Mouse (Mus musculus): Measurements from ENCODE around the gene Galm.

Galm gene

DNA sequence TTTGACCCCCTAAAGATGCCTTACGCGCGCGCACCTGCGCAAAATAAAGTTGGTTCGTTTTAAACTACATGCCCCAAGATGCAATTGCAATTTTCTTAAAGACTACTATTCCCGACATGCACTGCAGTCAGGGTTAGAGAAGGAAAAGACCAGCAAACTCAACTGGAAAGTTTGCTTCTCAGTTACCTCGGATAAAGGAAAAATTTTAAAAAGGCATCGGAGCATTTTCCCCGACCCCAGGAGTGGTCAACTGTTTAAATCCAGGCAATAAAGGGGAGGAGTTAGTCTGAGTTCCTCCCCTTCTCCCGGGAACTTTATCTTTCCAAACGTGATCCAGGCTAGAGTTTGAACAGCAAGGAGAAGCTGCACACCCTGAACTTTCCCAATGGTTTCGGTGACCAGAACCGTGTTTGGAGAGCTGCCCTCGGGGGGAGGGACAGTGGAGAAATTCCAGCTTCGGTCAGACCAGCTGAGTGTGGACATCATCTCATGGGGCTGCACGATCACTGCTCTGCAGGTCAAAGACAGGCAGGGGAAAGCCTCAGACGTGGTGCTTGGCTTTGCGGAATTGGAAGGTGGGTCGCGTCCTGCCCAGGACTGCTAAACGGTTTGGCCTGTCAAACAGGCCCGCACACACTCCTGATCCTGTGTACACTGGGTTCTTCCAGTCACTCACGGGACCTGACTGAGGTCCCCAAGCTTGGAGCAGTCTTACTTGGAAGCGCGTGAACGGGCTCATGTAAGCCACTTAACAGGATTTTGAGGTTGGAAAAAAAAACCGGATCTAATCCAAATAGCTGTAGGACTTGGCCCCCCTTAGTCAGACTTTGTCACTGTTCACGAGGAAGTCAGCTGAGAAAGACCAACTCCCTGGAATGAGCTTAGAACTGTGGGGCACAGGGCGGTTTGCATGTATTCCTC lies at the start of gene Galm:
Galm (plus strand) TSS at position 141 of the 921 bp plus-strand sequence.
- peak in 1 of 2 experiments; percentile 23 for DNase-seq (ENCODE audit: low spot score in 2 of 2)

DNA sequence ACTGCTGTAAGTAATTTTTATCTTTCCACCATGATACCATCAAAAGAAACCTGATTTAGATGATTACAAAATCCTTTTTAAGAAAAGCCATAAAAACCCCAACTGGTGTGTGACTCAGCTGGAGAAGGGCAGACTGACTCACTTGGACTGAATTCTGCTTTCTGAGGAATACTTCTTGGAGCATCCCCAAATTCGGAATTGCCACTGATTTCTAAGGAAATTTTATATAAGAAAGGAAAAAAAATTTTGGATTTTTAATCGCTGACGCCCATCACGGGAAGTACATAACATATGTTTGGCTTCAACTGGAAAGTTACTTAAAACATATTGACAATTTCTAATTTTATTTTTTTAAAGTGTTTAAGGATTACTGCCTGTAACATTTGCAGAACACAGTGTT lies 48.5 kb upstream of the Galm start:
- DNase-seq (ENCODE audit: low spot score in 2 of 2): no peak

DNA sequence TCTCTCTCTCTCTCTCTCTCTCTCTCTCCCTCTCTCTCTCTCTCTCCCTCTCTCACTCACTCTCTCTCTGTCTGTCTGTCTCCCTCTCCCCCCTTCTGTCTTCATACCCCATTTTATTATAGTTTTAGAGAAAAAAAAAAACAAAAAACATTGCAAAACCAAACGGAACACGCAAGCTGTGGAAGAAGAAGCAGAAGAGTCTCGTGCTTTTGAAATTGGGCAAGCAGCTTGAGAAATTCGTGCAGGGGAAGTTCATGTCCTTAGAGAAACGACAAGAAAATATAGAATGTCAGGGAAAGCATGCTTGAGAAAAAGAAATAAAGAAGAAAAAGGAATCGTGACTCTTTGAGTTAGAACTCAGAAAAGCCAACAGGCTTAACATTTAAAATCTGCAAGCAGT lies 44.0 kb upstream of the Galm start:
- DNase-seq (ENCODE audit: low spot score in 2 of 2): no peak

DNA sequence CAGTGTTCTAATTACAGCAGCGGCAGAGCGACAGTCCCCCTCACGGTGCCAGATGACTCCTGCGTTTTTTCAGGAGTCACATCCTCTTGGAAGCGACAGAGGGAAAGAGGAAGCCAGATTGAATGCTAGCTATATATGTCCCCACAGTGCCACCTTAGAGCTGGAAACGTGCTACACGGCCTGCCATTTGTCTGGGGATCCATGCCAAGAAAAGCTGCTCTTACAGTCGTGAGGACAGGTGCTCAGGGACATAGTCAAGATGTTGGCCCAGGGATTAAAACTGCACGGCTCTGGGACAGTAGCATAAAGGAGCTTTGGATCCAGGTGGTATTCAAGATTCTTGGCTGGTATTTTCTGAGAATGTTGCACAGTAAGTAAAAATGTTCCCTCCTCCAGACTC lies 42.8 kb upstream of the Galm start:
- DNase-seq (ENCODE audit: low spot score in 2 of 2): peak; percentile 25 to 41

DNA sequence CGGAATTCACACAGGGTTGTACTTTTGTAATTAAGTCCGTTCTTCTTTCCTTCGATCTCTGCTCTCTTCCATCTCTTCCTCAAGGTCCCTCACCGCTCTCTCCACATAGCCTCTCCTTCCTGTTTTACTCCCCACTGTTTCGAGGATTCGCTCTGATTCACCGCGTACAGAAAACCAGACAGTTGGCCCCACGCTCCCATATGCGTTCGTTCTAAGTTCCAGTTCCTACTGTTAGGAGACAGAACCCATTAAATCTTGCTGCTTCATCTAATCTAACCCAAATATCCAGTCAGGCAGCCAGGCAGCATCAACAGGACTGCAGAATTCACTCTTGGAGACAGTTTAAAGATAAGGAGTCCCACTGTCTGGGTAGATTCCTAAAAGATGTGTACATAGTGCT lies 40.7 kb upstream of the Galm start:
- DNase-seq (ENCODE audit: low spot score in 2 of 2): no peak

DNA sequence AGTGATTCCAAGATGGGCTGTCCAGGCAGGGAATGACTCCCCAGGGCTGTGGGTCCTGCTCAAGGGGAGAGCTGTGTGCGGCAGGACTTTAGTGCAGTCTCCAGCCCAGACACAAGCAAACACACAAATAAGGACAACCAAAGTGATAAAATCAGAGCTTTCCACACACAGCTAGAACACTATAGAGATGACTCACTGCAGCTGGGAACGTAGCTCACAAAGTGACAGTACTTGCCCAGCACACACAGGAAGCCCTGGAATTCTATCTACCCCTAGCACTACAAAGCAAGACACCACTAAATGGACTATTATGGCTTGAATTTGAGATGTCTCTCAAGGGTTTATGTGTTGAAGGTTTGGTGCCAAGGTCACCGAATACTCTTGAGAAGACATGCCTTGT lies 39.1 kb upstream of the Galm start:
- no peak for DNase-seq (ENCODE audit: low spot score in 2 of 2)

DNA sequence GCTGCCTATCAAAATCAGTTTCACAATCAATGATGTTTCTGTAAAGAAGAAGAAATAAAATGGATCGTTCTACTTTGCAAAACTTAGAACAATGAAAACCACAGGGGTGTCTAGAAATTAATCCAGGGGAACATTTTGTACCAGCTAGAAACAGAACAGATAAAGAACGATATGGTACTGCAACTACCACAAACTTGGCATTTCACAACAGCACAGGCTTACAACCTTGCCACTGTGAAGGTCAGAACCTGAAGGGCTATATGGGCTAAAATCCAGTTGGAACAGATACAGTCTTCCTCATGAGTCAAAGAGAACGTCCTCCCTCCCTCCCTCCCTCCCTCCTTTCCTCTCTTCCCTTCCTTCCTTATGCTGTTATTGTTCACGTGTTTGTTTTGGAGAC lies 36.7 kb upstream of the Galm start:
- no peak for DNase-seq (ENCODE audit: low spot score in 2 of 2)

DNA sequence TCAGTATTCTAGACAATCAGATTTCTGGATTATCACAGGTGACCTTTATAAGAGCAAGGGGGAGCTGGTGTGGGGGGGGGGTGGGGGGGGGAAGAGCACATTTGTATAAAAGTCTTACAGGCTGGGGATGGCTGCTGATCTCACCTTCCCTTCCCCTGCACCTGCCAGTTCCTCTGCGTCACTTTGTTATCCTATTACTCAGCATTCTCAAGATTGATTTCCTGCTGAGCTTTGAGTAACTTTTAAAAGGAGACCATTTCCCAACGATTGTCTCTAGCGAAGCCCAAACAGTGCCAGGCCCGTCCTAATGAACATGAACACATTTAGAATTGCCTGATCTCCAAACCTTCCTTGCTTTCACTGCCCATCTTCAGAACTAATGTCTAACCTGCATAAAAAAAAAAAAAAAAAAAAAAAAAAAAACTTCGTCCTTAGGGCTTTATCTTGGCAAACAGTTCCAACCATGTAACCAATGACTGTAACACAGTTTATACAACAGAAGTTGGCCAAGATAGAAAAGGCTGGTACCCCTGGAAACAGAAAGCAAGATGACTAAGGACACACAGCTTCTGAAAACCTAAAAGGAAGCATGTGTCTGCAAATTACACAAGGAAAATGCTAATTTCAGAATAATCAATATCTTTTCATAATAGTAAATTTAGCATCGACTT lies 35.3 kb upstream of the Galm start:
- no peak for DNase-seq (ENCODE audit: low spot score in 2 of 2)

DNA sequence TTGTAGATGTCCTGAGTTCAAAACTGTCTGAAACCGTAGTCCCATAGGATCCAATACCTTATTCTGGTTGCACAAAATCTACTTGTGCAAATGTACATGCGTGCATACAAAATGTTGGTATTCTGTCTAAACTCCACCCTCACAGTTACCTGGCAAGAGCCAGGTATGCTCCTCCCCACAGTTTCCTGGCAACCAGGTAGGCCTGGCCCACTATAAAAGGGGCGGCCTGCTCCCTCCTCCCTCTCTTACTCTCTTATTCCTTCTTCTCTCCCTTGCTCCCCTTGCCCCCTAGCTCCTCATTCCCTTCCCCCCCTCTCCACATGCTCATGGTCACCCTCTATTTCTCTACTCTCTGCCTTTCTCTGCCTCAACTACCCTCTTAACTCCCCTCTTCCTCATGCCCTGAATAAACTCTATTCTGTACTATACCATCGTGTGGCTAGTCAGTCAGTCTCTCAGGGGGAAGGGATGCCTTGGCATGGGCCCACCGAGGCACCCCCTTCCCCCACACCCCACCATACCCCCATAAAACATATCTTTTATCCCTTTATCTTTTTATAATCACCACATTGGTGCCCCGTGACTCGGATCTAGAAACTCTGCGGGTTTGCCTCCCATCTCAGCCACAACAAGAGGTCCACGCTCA lies 31.9 kb upstream of the Galm start:
- DNase-seq (ENCODE audit: low spot score in 2 of 2): no peak

DNA sequence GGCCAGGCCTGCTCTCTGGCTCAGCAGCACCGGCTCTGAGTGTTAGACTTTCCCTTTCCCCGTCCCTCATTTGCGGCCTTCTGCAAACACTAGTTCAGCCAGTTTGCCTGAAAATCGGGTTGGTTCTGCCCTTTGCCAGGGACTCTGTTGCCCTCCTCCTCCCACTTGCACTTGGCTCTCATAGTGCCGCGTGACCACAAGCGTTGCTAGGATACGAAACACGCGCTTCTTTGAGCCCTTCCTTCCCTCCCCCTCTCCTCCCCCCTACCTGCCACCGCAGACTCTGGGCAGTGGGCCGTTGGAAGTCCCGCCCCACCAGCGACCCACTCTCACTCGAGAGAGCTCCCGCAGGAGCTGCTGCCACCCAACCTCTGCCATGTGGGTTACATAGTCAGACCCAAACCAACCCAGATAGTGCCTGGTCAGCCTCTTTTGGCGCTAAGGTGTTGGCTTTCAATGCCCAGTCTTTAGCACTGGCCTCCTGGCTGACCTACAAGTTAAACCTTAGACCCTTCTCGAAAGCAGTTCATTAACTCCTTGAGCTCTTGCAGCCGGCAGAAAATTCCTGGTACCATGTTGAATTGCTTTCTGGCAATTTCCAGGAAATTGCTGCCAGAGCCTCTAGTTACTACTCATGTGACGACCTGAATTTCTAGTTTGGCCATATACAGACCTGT lies 31.1 kb upstream of the Galm start:
- peak; percentile 30 to 42 for DNase-seq (ENCODE audit: low spot score in 2 of 2)

DNA sequence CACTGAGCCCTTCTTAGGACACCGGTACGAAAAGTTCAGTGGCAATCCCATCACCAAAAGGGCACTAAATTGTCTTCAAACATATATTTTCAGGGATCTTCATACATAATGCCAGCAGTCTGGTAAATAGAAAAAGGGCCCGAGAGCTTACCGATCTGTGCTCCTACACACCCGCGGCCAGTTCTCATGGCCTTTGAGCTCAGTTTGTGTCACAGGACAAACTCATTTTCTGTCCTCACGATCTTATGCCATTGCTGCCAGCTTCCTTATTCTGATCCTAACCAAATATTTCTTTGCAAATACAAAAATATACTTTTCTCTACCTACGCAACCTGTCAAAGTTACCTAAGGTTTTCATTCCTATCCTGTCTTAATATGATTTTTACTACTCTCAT lies 30.6 kb upstream of the Galm start:
- DNase-seq (ENCODE audit: low spot score in 2 of 2): no peak

DNA sequence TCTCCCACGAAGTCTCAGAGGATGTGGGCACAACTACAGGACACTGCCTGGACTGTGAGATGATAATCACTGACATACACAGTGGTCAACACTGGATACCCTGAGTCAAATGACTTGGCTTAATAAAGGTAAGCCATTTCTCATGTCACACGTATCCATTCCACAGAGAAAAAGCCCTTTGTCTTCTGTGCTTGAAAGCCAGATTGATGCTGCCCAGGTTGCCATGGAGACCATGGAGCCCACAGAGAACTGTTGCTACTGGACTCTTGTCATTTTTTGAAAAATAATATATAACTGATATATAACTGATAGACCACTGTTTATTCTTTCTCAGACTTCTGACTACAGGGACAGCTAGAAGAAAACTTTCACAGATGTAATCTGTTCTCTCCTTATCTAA lies 30.1 kb upstream of the Galm start:
- no peak for DNase-seq (ENCODE audit: low spot score in 2 of 2)

DNA sequence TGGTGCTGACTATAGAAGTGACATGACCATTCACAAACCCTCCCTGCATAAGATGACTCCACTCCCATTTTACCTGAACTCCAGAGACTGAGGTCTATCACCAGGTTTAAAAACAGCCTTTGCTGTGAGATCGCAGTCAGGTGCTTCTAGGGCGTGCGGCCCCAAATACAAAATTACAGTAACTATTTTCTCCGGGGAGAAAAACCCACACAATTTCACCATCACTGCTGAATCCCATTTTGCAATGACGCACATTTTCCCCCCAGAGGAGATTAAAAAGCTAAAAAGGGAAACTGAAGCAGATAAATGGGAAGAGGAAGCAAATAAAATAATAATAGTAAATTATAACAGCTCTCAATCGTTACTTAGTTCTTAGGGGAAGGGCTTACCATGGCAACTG lies 27.4 kb upstream of the Galm start:
- no peak for DNase-seq (ENCODE audit: low spot score in 2 of 2)

DNA sequence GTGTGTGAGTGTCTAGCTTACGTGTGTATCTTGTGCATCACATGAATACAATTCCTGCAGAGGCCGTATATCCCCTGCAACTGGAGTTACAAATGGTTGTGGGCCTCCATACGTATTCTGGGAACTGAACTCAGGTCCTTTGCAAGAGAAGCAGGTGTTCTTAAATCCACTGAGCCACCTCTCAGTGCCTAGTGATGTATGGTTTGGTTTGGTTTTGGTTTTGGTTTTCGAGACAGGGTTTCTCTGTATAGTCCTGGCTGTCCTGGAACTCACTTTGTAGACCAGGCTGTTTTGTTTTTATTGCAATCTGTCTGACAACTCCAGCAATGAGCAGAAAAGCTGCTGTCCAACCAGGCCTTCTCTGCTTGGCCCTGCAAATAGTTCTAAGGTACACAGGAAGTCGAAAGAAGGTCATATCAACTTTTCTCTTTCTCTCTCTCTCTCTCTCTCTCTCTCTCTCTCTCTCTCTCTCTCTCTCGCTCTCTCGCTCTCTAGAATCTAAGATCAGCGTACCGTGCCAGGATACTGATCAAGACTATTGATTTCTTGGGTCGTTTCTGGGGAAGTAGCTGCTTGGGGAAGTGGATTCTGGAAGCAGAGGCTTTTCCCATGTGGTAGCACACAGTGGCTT lies 21.8 kb upstream of the Galm start:
- no peak for DNase-seq (ENCODE audit: low spot score in 2 of 2)

DNA sequence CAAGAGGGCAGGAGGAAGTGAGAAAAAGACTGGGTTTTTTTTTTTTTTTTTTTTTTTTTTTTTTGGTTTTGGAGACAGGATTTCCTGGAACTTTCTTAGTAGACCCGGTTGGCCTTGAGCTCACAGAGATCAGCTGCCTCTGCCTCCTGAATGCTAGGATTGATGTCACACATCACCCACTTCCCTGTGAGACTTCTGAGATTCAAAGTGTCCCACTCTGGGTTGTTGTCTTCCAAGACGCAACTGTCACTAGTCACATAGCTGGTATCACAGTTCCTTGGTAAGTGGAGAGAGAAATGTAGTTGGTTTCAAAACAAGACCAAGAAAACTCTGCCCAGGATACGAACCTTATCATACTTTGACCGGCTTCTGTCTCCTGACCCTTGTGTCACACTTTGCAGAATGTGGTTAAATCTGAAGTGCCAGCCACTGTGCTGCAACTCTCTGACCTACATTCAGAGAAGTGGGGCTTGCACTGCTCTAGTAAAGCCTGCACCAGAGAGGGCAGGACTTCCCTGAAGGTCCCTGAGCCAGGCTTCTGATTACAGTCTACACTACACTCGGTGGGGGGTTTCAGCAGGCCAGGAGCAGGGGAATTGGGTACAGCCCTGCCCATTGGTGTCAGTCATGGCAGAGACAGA lies 14.5 kb upstream of the Galm start:
- no peak for DNase-seq (ENCODE audit: low spot score in 2 of 2)

DNA sequence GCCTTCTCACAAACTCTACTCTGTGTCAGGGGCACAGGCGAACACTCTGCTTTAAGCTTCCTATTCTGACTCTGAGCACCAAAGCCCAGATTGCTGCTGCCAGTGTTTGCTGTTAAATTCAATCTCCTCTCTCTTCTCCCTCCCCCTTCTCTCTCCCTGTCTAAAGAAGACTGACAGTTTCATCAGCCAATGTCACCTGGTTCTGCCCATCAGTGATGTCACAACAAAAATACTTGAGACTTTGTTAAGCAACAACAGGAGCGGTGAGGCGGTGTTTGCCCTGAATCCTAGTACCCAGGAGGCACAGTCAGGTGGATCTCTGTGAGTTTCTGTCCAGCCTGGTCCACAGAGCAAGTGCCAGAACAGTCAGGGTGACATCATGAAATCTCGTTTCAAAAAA lies 13.8 kb upstream of the Galm start:
- DNase-seq (ENCODE audit: low spot score in 2 of 2): no peak

DNA sequence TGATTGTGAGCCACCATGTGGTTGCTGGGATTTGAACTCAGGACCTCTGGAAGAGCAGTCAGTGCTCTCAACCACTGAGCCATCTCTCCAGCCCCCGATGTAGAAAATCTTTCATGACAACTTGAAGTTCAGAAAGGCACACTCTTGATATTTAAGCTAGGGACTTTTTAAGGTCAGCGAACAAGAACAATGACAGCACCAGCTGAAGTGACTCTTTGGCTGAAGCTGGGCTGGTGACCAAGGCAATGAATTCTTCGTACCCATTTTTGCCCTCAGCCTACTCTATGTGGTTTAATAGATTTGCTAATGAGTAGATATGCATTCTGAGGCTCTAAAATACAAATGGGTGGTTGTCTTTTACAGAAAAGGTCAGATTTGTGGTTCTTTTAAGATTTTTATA lies 6.9 kb upstream of the Galm start:
- no peak for DNase-seq (ENCODE audit: low spot score in 2 of 2)

DNA sequence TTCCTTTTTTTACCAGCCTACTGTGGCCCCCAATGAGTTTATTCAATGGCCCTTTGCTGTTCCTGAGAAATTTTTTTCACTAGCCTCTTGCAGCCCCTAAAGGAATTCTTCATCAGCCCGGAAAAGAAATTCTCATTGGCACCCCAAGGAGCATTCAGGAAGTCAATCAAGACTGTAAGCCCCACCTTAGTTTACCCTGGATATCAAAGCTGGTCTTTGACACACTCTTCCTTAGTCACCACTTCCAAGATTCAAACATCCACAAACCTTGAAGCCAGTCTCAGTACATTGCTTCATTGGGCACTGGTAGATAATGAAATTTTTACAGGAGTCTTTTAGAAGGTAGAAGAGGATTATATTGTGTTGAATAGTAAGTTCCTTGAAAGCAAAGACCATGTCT lies 5.4 kb upstream of the Galm start:
- no peak for DNase-seq (ENCODE audit: low spot score in 2 of 2)

DNA sequence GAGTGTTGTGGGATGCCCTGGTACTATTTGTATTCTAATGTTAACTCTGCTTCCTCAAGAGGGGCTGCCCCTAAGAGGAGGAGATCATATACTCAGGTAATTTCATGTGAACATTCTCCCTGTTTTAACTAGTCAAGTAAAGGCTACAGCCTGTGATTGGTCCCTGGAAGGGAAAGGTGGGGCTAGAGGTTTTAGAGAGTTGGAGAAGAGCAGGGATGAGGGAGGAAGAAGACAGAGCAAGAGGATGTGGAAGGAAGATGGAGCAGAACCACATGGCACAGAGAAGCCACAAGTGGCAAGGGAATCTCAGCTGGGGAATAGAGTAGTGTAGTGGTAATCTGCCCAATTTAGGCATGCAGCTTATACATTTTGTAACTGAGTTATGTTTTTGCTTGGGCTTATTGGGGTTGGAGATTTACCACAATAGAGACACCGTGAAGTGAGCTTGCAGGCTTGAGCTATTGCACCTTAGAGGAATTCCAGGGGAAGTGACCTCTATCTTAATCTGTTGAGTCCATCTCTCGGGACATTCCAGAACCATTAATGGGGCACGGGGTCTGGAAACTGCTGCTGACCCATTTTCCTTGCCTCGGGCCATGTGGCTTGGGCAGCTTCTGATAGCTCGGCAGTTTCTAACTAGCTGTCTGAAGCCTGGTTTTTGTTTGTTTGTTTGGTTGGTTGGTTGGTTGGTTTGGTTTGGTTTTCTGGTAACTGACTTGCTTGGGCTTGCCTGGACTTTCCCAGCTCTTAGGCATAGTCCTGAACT lies 2.1 kb upstream of the Galm start:
- no peak for DNase-seq (ENCODE audit: low spot score in 2 of 2)

DNA sequence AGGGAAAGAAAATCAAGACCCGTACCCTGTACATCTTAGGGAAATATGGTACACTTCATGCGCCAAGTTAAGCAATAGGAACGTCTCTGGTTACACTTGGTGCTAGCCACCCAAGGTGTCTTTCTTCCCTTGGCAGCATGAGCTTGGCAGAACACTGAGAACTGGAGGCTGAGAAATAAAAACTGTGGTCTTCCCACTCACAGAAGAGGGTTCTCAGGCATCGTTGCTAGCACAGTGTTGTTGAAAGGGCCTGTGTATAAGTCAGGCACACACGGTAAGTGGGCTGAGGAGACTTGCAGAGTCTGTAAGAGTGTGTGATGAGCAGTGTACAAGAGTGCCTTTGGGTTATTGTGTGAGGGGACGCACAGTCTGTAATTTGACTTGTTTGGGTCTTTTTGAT lies 1.1 kb upstream of the Galm start:
- no peak for DNase-seq (ENCODE audit: low spot score in 2 of 2)

All from frontal cortex, postnatal 10 days (tissue).